Mouse (Mus musculus) urinary bladder, postnatal 10 days (tissue): ENCODE data around the gene Zfp212.
A peak's percentile ranks its signal among the peaks of the same experiment; 100 is the strongest.
"Not testable (repeated sequence)": the region's sequence is repeated elsewhere in the genome, so short reads cannot be mapped to it uniquely, and the experiment has no call there.

Experiments
- DNase-seq: peaks from one replicate; pipeline ENCODE4 v3.0.0; 2022; ENCODE audit warnings: low spot score

Gene Zfp212

DNA sequence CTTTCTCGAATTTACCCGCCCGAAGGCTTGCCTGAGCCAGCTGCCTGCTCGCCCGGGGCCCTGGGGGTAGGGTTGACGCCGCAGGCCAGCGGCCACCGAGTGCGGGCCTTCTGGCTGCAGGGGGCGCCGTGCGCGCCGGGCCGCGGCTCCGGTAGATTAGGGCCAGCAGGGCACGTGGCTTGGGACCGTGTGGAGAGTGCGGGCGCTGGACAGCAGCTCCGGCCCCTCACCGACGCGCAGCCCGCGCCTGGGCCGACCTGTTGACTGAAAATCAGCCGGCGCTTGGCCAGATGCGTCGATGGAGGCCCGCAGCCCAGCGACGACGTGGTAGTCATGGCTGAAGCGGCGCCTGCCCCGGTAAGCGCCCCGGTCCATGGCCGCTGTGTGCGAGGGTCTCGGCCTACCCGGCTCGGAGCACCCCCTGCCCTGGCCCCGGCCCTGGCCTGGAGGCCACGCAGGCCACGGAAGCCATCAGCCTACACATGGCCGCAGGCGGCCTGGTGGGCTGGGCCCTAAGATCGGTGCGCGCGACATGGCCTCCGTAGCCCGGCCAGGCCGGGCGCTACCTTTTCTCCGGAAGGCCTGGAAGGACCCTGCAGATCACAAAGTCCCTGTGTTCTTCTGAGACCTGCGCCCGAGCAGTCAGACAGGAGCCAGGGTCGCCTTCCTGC, 22.9 kb downstream of the Zfp212 start:
- DNase-seq, result no peak

DNA sequence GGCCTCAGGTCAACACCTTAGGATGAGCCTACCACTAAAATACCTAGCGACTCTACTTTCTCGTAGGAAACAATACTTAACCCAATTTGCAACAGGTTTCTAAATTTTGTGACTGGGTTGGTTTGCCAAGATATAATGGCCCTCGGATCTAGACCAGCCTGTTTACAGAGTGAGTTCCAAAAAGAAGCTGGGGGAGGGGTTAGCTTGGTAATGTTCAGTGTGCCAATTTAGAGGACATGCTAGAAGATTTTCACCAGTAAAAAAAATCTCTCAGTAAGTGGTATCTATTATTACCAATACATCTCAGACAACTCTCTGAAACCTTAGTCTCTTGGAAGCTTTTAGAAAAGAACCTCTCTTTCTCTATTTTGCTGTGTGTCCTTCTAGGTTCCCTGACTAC, 23.4 kb downstream of the Zfp212 start:
- DNase-seq, result no peak

DNA sequence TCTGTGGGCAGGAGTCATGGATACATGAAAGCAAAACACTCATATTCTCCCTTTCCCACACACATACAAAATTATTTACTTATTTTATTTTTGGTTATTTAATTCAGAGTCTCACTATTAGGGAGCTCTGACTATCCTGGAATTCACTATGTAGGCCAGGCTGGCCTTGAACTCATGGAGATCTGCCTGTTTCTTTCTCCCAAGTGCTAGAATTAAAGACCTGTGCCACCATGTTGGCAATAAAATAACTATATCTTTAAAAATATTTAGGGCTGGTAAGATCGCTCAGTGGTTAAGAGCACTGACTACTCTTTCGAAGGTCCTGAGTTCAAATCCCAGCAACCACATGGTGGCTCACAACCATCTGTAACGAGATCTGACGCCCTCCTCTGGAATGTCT, 27.1 kb downstream of the Zfp212 start:
- DNase-seq, result no peak

DNA sequence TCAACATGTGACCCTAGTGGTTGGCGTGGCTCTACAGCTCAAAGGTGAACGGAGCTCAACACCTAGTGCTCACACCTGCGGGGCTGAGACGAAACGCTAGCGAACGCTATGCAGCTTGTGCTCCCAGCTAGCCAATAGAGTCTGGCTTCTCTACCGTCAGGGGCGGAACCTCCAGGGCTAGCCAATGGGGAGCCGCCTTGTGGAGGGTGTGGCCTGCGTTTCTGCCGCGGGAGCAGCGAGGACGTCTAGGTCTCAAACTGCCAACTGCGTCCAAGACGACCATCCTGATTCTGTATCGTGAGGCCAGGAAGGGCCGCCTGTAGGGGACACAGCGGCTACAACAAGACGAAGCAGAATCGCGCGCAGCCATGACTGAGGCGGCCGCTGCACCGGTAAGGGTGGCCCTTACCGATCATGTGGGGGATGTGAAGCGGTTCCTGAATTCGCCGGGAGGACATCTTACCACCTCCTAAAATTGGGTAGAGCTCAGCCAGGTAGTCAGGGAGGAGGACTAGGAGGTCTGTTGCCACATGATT, 33.0 kb downstream of the Zfp212 start, which contains the start of gene Zfp956:
Zfp956 (plus strand) TSS at position 200 of the 536 bp plus-strand sequence.
- DNase-seq, result peak; percentile 76

DNA sequence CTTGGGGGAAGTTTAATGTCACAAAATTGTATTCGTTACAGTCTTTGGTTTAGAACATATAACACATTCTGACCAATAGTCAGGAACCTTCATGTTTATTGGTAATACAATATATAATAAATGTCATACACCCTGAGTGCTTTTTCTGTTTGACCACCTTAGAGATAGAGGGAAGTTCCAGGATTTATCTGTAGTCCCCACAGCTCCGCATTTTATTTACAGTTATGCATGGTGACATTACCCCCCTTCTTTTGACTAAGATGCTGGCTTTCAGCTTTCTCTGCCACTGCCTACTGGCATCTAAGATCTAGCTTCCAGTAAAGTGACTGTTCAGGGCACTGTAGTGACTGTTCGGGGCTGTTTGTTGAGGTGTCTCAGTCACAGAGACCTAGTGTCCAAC, 34.1 kb downstream of the Zfp212 start:
- DNase-seq, result no peak

DNA sequence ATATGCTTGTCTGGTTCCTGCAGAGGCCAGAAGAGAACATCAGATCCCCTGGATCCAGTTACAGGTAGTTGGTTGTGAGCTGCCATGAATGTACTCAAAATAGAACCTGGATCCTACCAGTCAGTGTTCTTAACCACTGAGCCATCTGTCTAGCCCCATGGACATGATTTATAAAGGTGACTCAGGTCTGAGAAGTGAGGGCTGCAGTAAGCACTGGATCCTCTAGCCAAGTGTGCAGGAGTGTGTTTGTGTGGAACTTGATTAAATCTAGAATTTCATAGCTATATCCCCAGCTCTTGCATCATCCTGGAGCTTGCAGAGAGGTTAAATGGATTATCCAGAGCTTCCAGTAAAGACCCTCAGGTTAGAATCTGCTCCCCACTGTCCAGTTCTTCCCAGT, 37.5 kb downstream of the Zfp212 start:
- DNase-seq, result no peak

DNA sequence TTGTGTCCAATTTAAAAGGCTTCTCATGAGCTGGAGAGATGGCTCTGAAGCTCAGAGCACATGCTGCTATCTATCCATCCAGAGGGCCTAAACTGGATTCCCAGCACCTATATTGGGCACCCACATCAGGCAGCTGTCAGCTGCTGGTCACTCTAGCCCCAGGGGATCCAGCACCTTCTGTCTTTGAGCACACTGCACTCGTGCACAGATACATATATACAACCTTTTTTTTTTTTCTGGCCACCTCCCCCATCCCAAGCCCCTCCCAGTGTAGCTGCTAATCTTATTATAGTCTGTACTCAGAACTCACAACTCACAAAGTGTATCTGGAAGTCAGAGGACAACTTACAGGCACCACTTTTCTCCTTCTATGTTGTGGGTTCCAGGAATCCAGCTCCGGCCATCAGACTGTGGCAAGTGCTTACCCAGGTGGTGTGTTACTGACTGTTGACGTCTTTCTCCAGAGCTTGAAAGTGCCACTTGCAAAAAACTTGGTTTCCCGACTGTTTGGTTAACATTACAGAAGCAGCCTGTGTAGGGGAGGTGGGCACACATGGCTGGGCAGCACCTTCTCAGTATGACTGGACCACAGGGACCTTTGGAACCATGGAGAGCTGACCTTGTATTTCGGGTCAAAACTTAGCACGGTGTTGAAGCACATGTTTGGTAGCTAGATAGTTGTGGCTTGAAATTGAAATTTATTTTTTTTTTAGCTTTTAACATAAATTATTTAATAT, 40.6 kb downstream of the Zfp212 start:
- DNase-seq, result no peak

DNA sequence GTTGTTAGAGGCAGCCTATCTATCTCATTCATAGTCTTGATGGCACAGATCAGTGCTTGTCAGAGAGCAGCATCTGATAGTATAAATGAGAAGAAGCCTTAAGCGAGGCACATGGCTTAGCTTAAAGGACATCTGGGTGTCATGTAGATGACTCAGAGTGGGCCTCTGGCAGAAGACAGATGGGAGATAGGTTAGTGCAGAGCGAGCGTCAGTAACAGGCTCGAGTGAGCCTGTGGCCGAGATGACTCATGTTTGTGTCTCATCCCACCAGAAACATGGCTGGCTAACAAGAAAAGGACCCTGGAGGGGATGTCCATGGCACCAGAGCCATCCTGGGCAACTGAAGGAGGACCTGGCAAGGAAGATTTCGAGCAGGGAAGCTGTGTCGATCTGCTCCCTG, 42.8 kb downstream of the Zfp212 start:
- DNase-seq, result no peak

DNA sequence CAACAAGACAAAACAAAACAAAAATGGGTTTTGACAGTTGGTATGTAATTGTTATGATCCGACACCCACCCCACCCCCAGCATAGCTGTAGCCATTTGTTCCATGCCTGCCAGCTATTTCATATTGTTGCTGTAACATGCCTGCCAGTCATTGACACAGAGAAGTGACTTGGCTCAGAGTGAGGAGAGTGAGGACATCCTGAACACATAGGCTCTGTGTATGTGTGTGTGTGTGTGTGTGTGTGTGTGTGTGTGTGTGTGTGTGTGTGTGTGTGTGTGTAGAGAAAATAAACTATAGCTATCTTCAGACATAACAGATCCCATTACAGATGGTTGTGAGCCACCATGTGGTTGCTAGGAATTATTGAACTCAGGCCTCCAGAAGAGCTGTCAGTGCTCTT, 47.9 kb downstream of the Zfp212 start:
- DNase-seq, result not testable (repeated sequence)

DNA sequence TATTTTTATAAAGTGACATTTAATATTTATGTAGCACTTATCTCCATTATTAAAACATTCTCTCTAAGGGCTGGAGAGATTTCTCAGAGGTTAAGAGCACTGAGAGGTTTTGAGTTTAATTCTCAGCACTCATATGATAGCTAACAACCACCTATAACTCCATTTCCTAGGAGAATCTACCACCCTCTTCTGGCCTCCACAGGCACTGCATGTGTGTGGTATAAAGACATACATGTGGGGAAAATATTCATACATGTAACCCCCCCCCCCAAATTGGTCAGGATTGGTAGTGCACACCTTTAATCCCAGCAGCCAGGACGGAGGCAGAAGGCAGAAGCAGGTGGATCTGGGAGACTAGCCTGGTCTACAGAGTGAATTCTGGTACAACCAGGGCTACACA, 54.3 kb downstream of the Zfp212 start:
- DNase-seq, result no peak

DNA sequence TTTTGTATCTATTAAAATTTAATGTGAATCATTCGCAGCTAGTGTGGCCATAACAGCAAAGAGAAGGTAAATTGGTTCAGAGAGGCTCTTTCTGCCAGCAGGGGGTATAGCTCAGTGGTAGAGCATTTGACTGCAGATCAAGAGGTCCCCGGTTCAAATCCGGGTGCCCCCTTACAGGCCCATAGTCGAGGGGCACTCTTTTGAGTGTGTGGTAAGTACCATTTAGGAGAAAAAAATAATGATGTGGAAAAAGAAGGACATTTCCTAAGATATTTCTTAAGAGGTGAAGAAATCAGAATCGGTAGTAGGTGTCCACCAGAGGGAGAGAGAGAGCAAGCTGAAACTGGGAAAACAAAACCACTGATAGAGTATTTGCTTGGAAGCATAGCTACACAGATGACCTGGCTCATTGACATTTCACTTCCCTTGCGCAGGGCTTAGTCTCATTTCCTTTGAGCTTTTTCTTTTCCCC, 58.7 kb downstream of the Zfp212 start:
- DNase-seq, result no peak
